Mouse (Mus musculus) brain, embryonic 14.5 days (tissue): ENCODE data around the gene Shkbp1.

ENCODE experiments used
- CTCF ChIP-seq: fragments of 200-500 bp; IDR thresholded peaks from 2 replicates; pipeline ENCODE4 v1.5.1; 2012; ENCODE audit warnings: inconsistent platforms, mild to moderate bottlenecking, moderate library complexity, borderline replicate concordance; ENCODE audit not compliant: insufficient read depth, insufficient read length; ENCODE audit errors: extremely low read depth
- POLR2A ChIP-seq: fragments of 200-500 bp; IDR thresholded peaks from 2 replicates; pipeline ENCODE4 v1.6.1; 2012; ENCODE audit warnings: mild to moderate bottlenecking, inconsistent platforms, borderline replicate concordance; ENCODE audit not compliant: poor library complexity, insufficient read depth, insufficient read length, severe bottlenecking; ENCODE audit errors: extremely low read depth

DNA sequence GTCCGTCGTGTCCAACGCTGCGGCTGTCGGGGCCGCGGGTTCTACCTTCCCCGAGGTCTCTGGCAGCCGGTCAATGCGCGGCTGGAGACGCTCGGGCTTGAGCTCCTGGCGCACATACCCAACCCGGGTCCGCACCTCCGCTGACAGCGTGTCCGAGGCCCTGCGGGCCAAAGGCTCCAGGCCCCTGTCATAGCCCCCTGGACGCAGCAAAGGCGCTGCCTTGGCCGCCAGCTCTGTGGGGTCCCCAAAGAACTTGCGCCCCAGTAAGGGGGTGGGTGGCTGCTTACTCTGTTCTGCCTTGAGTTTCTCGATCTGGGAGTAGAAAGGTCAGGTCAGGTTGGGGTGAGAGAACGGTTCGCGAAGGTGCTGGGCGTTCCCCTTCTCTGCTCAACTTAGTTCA lies 8.6 kb upstream of the Shkbp1 start:
- no peak for TF ChIP-seq POLR2A
- TF ChIP-seq CTCF = no peak
